Mouse (Mus musculus) cerebellum, adult 9-11 months (tissue): ENCODE results near the gene Fnbp4.

Experiments
- DNase-seq: peaks from one replicate; pipeline ENCODE4 v3.0.0; 2022

Fnbp4 gene

DNA sequence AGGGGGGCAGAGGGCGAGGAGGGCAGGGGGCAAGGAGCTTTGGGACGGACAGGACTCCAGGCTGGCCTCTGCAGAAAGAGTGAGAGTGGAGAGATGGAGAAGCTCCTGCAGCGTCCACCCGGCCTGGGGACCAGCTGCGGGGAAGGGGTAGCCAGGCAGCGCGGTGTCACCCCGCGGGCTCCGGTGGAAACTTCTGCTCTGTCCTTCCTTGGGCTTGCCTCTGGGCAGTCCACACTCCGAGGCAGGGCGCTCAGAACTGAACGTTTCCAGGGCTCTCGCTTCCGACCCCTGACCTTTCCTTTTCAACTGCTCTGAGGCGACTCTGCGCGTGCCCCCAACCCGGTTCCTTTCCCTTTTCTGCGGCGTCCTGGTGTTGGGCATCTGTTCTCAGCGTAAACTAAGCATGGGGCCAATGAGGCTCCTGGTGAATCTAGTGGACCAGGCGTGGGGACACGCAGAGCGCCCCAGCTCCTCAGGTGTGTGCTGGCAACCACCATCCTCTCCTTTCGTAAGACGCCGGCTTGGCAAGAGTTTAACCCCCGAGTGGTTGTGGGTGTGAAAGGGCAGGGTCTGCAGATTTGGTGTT, 37.8 kb downstream of the Fnbp4 start:
- peak; percentile 56 for DNase-seq

DNA sequence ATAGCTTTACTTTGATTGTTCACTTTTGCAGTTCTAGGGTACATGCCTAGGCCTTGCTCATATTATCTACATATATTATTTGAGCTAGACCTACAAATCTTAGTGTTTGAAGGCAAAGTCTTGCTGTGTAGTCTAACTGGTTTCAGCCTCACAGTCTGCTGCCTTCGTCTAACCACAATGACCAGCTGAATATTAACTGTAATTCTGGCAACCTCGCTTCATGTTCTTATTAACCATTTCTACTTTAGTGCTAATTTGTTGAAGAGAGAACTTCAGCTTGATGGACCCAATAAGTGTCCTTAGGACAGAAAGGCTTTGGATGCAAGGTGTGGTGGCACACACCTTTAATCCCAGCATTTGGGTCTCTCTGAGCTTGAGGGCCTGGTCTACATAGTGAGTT, 43.0 kb downstream of the Fnbp4 start:
- no peak for DNase-seq

DNA sequence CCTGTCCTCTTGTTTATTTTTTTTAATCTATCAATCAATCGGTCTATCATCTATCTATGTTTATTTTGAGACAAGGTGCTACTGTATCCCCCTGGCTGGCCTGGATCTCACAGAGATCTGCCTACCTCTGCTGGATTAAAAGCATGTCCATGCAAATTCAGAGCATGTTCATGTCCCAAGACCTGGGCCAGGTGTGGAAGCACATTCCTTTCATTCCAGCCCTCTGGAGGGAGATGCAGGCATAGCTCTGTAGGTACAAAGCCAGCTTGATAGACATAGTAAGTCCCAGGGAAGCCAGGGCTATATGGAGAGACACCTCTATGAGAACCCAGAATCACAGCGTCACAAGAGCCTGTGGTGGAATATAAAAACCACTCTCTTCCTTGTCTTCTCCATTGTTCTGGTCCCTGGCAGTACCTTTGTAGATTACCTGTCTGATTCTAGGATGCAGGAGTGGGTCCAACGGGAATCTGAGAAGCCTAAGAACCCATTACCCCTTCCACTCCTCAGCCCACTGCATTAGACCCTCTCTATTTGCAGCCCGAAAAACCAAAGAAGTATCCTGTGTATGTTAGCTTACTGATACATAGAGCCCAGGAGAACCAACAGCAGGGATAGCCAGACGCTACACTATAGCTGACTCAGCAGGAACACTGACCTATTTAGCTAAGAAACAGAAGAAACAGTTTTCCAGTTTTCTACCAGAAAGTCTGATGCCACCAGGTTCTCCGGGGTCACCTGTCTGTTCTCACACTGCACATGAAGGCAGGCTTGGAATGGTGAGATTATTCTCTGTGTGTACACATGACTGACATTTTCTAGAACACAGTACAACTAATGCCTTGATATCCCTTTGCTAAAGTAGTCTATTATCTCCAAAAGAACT, 63.3 kb downstream of the Fnbp4 start:
- peak; percentile 69 for DNase-seq

DNA sequence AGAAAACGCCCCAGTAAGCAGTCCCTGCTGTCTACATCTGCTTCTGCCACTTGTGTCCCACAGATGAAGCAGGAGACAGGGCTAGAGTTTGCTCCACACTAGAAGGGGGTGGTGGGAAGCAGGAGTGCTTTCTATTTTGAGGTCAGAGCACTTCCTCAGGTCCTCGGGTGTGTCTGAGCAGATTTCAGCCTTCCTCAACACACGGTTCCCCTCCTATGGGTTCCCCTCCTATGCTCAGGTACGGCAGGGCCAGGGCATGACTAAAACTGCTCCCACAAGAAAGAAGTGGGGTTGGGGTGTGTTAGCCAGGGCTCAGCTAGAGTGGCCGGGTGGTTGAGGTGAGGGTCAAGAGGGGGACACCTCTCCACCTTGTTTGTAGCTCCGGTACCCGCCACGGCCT, 65.6 kb downstream of the Fnbp4 start:
- DNase-seq: no peak

DNA sequence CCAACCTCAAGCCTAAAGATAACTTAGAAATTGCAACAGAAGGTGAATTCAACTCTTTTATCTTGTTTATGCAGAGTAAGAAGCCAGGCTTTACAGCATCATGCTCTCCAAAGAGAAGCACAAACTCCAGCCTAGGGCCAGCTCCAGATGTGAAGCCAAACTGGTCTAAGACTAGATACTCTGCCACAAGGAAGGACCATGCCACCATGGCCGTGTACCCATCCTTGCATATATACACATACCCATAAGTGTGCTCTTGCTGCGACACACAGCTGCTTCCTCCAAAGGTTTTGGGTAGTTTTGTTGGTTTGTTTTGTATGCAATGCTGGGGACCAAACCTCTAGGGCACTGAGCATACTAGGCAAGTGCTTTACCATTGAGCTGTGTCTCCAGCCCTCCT, 70.1 kb downstream of the Fnbp4 start:
- no peak for DNase-seq

DNA sequence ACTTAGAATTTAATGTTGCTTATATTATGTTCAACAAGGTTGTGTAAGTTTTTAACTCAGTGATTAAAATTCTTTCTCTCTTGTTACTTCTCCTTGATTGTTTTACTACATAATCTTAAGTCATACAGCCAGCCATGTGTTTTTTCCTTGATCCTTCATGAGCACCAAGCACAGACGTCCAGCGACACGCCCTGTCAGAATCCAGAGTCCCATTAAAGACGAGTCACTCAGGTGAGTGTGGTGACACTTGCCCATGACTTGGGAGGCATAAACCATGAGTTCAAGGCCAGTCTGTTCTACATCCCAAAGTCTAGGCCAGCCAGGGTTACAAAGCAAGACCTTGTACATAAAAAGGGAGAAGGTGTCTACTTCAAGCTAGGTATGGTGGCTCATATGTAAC, 71.0 kb downstream of the Fnbp4 start:
- DNase-seq: no peak

DNA sequence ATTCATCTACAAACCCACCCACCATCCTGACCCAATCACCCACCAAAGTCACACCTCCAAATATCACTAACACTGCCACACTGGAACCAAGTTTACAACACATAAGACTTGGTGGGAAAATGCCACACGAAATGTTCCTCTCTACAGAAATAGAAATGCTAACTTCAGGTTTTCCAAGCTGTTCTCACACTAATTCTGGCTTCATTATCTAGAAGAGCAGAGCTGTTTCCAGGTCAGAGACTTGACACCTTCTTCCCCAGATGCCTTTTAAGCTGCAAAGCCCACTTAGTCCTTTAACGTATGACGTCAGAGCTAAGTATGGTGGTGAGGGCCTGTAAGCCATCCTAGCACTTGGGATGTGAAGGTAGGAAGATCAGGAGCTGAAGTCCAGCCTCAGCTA, 73.5 kb downstream of the Fnbp4 start:
- DNase-seq: no peak

DNA sequence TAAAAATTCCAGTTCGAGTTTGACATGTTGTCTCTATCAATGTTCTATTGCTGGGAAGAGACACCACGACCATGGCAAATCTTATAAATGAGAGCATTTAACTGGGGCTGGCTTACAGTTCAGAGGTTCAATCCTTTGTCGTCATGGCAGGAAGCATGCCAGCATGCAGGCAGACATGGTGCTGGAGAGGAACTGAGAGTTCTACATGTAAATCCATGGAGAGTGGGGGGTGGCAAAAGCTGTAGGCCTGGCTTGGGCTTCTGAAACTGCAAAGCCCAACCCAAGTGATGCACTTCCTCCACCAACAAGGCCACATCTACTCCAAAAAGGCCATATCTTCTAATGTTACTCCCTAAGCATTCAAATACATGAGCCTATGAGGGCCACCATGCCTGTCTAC, 75.7 kb downstream of the Fnbp4 start:
- no peak for DNase-seq

DNA sequence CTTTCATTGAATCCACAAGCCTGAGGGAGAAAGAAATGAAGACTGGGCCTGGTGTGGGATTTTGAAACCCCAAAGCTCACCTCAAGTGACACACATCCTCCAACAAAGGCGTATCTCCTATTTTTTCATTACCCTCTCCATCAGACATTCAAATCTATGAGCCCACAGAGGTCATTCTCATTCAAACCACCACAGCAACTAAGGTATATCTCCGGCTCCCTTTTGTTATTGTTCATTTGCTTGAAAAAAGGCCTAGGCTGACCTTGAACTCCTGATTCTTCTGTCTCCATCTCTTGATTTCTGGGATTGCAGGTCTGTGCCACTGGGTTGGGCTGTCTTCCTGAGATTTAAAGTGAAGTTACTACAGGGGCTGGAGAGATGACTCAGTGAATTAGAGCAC, 77.8 kb downstream of the Fnbp4 start:
- DNase-seq: no peak

DNA sequence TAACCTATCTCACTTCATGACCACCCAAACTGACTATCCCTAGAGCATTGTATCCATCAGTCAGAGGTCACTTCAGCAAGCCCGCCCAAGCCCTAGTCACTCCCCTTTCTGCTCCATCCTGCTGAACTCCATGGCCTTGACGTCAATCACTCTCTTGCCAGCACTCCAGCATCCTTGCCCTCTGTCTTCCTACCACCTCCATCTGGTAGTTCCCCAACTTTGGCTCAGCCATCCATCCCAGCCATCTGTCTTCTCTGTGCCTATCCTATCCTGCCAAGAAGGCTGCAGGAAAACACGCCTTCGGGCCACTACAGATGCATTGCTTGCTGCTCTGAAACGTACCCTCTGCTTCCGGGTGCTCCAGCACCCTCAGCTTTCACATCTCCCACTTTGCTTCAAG, 78.6 kb downstream of the Fnbp4 start:
- DNase-seq: peak; percentile 98

DNA sequence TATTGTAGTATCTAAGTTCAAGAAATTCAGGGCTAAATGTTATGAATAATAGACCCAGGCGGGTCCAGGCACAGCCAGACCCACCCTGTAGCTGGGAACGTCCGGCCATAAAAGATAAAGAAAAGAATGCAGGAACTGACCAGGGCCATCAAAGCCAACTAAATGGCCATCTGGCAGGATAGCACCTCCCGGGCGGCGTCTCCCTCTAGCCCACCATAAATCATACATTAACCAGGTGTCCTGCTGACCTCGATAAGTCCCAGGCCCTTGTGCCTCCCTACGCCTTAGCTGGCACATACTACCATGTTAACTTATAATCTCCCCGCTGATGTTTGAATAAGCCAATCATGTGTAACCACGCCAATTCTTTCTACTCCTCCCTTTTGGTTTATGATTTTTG, 79.4 kb downstream of the Fnbp4 start:
- peak; percentile 66 for DNase-seq

DNA sequence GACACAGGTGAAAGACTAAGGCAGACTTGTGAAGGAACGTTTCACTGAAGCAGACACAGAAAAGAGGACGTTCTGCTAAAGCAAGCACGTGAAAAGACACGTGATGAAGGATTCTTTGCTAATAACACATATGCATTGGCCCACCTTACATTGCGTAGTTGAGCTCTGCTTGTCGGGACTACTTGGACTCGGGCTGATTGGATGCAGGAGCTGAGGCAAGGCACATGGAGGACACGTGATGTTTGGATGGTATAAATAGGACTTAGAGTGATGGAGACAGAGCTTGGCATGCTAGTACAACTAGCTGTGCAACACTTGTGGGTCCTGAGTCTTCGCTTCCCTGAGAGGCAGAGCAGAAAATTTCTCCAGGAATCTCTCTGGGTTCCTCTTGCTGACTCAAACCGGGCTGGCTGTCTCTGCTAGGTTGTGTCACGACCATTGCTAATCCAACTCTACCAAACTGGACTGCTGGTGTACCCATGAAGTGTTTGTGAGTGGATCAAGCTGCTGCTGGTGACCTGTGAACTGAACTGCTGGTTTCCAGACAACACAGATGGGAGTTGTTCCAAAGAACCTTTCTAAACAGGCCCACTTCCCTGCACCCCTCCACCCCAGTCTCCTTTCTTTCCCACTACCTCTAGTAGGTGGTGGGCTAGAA, 80.5 kb downstream of the Fnbp4 start:
- DNase-seq: no peak

DNA sequence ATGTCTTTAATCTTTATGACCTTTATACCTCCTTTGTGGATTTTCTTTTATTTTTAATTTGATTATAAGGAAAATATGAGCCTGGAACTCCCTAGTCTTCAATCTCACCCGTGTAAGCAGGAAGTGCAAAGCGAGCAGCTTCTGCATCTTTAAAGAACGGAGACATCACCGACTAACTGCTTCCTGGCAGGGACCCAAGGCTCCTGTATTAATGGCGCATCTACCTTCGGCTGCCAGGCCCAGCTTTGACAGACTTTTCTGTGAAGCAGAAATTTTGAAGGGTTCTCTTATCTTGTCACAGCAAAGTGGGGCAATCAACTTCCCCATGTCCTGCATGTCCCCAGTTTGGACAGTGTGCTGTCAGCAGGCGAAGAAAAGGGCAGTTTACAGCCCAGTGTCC, 83.6 kb downstream of the Fnbp4 start:
- DNase-seq: peak; percentile 61
